Mouse (Mus musculus) megakaryocyte, embryonic 14.5 days (primary cell): ENCODE measurements around the gene Pde11a.

Experiments
- FLI1 ChIP-seq: IDR thresholded peaks from 2 replicates; pipeline ENCODE4 v1.6.1; 2012; ENCODE audit warnings: low read length, inconsistent platforms, mixed read lengths
- GATA1 ChIP-seq: IDR thresholded peaks from 3 replicates; pipeline ENCODE4 v1.6.1; 2012; ENCODE audit warnings: mixed read lengths, low read length, inconsistent platforms, borderline replicate concordance

DNA sequence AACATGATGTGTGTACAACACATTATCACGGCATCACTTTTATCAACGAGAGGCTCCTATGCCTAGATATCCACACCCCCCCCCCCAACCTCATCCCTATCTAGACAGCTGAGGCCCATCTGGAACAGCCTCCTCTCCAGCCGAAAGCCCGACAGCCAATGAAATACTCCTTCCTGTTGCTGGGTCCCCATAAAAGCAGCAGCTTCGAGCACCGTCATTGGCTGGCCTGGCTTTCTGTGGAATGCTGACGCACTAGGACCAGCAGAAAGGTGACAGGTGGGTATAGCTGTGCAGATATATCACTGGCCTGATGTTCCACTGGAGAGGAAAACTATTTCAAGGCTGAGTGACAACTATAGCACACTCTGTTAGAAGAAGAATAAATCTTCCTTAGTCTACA, 240.7 kb downstream of the Pde11a start:
- no peak for TF ChIP-seq GATA1
- no peak for TF ChIP-seq FLI1
